Mouse (Mus musculus): ENCODE results near the gene 1500011B03Rik. TPM values are rescaled to one million over a fixed set of nuclear protein-coding genes. Genes with fewer than 3 reads are reported as not detected.

The 1500011B03Rik gene
- polyA plus RNA-seq, 3 experiments from 2014 or later = 41.1 to 61.7 (median 50.2) TPM

DNA sequence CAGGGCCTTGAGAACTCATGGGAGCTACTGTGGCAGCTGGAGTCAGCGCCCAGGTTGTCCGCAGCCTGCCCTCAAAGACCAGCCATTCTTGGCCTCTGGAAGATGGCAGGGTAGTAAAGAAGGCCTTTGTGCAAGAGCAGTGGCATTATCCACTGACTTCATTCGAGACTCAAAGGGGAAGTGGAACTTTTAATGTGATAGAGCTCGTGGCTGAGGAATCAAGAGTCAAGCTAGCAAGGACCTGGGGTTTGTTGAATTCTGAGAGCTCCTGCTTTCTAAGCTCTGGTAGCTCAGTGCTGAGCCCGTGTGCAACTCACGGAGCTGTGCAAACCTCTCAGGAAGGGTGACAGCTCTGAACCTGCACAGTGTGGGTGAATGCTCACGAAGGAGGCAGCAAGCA is 42.4 kb downstream of the 1500011B03Rik start:
- no peak for ATAC-seq

DNA sequence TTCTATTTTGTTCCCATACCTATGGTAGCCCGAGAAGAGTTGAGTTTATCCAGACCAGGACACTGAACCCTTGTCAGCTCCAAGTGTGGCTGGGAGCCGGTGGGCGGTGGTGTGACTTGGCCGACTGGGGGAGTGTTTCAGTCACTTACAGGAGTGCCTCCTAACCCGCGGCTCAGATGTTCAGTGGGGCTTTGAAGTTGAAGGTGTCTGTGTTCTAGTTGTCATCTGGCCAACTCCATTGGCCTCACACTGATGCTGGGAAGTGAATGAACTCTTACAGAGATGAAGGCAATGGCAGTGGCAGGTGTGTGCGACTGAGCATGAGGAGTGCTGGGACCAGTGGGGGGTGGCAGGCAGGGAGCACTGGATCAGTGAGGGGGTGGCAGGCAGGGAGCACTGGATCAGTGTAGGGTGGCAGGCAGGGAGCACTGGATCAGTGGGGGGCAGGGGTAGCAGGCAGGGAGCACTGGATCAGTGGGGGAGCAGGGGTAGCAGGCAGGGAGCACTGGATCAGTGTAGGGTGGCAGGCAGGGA is 43.2 kb downstream of the 1500011B03Rik start:
- no peak for ATAC-seq

GRCm38 (mm10) chr5:114776174-114776573 is 47.1 kb downstream of the 1500011B03Rik start:
- no peak for ATAC-seq

- no peak for ATAC-seq
Measured at GRCm38 (mm10) chr5:114775056-114775979, 48.0 kb downstream of the 1500011B03Rik start, which contains the start of gene Git2. Gene Git2 (minus strand): TSS chr5:114775517.

- ATAC-seq = peak; percentile 78
Measured at GRCm38 (mm10) chr5:114774403-114775051, 48.7 kb downstream of the 1500011B03Rik start, which contains the start of gene Ankrd13a. Gene Ankrd13a (plus strand): TSS chr5:114774677.

DNA sequence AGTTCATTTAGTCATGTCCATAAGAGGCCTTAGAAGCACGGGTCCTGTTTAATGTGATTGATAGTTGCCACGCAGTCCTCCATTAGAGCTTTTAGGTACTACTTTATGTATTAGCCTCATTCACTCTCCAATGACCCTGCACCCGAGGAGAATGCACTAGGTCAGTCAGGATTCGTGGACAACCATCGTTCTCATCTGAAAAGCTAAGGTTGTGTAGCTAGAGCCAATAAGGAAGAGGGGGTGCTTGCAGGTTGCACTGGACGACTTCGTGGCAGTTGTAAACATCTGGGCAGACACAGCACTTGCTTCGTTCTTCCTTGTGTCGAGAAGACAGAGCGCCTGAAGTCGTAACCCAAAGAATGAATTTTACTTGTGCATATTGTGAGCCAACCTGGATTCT is 49.5 kb downstream of the 1500011B03Rik start:
- no peak for ATAC-seq

DNA sequence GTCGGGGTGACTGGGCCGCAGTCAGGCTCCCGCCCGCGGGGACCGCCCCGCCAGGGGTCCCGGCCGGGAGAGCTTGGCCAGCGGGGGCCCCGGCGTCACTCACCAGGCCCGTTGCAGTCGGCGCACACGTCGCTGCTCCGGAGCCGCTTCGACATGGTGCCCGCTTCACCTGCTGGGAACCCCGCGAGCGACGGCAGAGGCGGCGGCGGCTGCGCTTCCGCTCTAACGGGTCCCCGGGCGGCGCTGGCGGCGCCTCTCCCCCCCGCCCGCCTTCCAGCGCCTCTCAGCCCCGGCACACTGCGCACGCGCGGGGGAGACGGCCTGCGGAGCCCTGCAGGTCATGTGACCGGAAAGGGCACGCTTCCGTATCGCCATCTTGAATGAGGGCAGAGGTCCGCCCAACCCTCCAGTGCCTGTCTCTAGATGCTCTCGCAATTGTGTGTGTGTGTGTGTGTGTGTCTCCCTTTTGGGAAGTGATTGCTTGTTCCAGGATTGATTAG is 50.0 kb downstream of the 1500011B03Rik start:
- peak; percentile 72 for ATAC-seq

DNA sequence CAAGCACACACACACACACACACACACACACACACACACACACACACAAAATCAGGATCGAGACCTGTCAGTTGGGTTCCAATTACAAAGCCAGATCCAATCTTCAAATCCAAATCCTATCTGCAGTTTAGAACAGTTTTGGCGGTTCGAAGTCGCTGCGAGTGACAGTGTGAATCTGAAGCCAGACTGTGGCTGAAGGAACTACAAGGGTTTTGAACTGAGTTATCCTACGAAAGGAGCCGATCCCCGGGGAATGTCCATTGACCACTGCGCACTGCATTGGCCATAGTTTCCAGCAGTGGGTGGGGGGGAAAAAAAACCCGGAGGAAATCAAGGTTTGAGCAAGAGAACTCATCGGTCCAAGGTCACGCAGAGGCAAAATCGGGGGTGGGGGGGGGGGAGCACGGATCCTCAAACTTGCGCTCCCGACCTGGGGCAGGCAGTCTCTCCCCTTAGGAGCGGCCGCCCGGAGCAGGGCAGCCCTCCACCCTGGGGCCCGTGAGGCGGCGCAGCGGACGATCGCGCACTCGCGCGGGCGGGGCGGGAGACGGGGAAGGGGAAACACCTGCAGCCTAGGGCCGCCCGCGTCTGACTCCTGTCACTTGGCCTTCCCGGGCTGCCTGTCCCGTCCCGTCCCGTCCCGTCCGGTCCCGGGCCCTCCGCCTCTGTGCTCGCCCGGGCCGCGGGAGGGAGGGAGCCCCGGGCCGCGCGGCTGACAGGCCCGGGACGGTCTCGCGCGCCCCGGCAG is 50.6 kb downstream of the 1500011B03Rik start:
- peak; percentile 17 for ATAC-seq

DNA sequence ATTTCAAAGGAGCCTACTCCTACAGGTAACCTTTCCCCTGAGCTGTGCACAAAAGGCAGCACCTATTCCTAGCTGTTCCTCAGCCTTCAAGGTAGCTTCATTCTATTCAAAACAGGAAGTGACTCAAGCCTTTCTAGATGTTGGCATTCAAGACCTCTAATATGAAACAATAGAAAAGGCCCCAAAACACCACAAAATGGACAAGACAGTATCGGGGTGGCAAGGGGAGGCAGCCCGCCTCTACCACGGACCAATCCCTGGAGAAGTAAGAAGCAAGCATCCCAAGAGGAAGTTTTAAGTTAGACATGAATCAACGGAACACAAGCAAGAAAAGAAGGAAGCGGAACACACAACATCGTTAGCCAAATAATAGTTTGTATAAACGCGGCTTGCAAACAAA is 51.5 kb downstream of the 1500011B03Rik start:
- no peak for ATAC-seq

DNA sequence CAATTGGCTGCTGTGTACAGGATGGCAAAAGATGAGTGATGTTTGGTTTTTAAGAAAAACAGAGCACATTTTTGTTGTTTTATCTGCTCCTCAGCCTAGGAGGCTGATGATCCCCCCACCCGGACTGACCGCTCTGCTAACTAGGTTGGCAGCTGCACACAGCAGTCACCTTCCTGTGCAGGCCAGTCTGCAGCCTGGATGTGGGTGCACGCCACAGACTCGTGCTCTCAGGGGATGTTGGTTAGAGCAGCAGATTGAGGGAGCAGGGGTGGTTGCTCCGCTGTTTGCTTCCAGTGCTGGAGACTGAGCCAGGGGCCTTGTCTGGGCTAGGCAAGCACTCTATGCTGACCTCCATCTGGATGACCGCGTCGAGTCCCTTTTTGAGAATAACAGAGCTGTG is 53.5 kb downstream of the 1500011B03Rik start:
- no peak for ATAC-seq

- ATAC-seq = no peak
Measured at GRCm38 (mm10) chr5:114767185-114767584, 56.1 kb downstream of the 1500011B03Rik start.

GRCm38 (mm10) chr5:114766686-114767085 is 56.6 kb downstream of the 1500011B03Rik start:
- no peak for ATAC-seq

DNA sequence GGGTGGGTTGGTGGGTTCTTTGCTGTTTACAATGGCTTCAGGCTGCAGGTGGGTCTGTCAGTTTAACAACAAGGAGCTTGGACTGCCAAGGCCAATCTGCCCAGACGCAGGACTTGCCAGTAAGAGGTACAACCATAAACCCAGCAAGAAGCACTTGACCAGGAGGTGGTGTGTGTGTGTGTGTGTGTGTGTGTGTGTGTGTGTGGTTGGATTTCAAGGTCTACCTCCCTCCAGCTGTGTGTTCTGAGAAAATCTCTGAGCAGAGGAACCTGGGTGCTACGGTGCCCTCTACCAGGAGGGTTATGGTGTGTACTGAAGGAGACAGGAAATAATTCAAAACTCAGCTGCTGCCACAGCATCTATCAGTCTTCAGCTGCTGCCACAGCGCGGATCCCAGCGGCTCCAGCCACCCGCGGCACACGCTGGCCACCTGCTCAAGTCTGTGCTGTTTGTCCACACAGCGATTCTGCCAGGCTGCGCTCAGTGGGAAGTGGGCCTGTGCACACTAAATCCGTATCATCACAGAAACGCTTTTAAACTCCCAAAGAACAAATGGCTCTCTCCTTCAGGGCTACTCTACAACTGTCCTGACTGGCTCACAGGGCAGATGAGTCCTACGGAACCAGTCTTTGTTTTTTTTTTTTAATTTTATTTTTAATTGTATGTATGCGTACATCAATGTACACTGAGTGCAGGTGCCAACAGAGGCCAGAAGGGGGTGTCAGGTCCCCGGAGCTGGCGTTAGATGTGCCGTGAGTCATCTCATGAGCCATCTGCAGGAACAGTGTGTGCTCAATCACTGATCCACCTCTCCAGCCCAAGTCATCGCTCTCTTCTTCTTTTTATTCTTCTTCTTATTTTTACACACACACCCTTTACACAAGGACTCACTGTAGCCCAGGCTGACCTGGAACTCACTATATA is 58.2 kb downstream of the 1500011B03Rik start:
- no peak for ATAC-seq

- no peak for ATAC-seq
Measured at GRCm38 (mm10) chr5:114761980-114762379, 61.3 kb downstream of the 1500011B03Rik start.

GRCm38 (mm10) chr5:114759536-114760090 is 63.7 kb downstream of the 1500011B03Rik start:
- ATAC-seq = no peak

Other genes starting within 250 kb of the 1500011B03Rik start
- under 1 TPM; 0.19 to 0.90 (median 0.47) TPM for gene Trpv4, start 165.0 kb downstream of the 1500011B03Rik start, polyA plus RNA-seq (2017; shearing (Covaris generic))
- 100 to 1,000 TPM; 220 to 248 (median 235) TPM for gene Gltp, start 132.5 kb downstream of the 1500011B03Rik start, polyA plus RNA-seq (2017; shearing (Covaris generic))
- 10 to 100 TPM in 2 of 3 experiments, 1 to 10 TPM in 1; 4.4 to 30.2 (median 13.8) TPM for gene Tchp, start 115.7 kb downstream of the 1500011B03Rik start, polyA plus RNA-seq (2017; shearing (Covaris generic))
- gene Ankrd13a, start 48.8 kb downstream of the 1500011B03Rik start, polyA plus RNA-seq (2017; shearing (Covaris generic)) = 10 to 100 TPM; 18.9 to 22.4 (median 21.2) TPM
- gene Git2, start 48.0 kb downstream of the 1500011B03Rik start, polyA plus RNA-seq (2017; shearing (Covaris generic)) = 100 to 1,000 TPM; 115 to 202 (median 146) TPM
- not detected for gene 4930519G04Rik, start 30.2 kb upstream of the 1500011B03Rik start, polyA plus RNA-seq (2017; shearing (Covaris generic))
- gene Gm9936, start 35.2 kb upstream of the 1500011B03Rik start, polyA plus RNA-seq (2017; shearing (Covaris generic)) = not detected
- gene Oasl2, start 73.5 kb upstream of the 1500011B03Rik start, polyA plus RNA-seq (2017; shearing (Covaris generic)) = 10 to 100 TPM in 2 of 3 experiments, 1 to 10 TPM in 1; 8.4 to 15.2 (median 12.1) TPM
- 1 to 10 TPM; 1.9 to 3.9 (median 2.6) TPM for gene Oasl1, start 99.8 kb upstream of the 1500011B03Rik start, polyA plus RNA-seq (2017; shearing (Covaris generic))
- gene 2210016L21Rik, start 118.7 kb upstream of the 1500011B03Rik start, polyA plus RNA-seq (2017; shearing (Covaris generic)) = 10 to 100 TPM; 33.3 to 49.6 (median 36.0) TPM
- under 1 TPM in 1 of 3 experiments, not detected in 2; 0.17 TPM for gene Hnf1a, start 147.6 kb upstream of the 1500011B03Rik start, polyA plus RNA-seq (2017; shearing (Covaris generic))
- gene Sppl3, start 187.7 kb upstream of the 1500011B03Rik start, polyA plus RNA-seq (2017; shearing (Covaris generic)) = 10 to 100 TPM; 13.6 to 17.2 (median 15.0) TPM

All from inflammation-experienced regulatory T-cells, adult 6 months (primary cell).